Mouse (Mus musculus): ENCODE results near the gene Tmem95. TPM values are rescaled to one million over a fixed set of nuclear protein-coding genes. Genes with fewer than 3 reads are reported as not detected.

Tmem95 gene
- total and polyA plus RNA-seq, 3 experiments, result not detected

- WGBS, result 5% methylated on average over 50 of the region's 52 CpGs
- H3K79me2 ChIP-seq (replicated peaks; ENCODE audit: control insufficient read depth, insufficient read depth, low read length), result no peaks in the 10 kb centered on the region
- H3K9ac ChIP-seq (ENCODE audit: low read depth, low read length), result peak overlapping the region; percentile 48
- TF ChIP-seq CTCF (IDR thresholded peaks at IDR 0.05), result no peak
- no peak for TF ChIP-seq POLR2A (IDR thresholded peaks at IDR 0.05; ENCODE audit: insufficient read depth, low read depth, low read length)
- TF ChIP-seq EP300 (IDR thresholded peaks at IDR 0.05; ENCODE audit: insufficient read depth, low read depth, low read length), result no peak
- no peaks in the 10 kb centered on the region; the same call in 1 of the 2 replicates for H3K27me3 ChIP-seq (ENCODE audit: control insufficient read depth, insufficient read depth, low read length)
- H3K4me1 ChIP-seq (ENCODE audit: control insufficient read depth, insufficient read depth, low read length), result peaks cover 2% of the 10 kb centered on the region
- peak overlapping the region; percentile 94 for H3K27ac ChIP-seq
- H3K36me3 ChIP-seq (ENCODE audit: control insufficient read depth, insufficient read depth, low read length), result peaks cover 2% of the 10 kb centered on the region; the same call in 1 of the 2 replicates
- peak; percentile 59 to 67 for DNase-seq
- H3K4me3 ChIP-seq, result peak overlapping the region; percentile 58
- intact Hi-C loops (cut with DNase I), result loop anchor here (2.0 kb wide), 2 partner anchors 34 to 42 kb away; partner anchors contain the start of gene Tmem95
Observed at GRCm38 (mm10) chr11:69836703-69837576, 40.9 kb downstream of the Tmem95 start.

DNA sequence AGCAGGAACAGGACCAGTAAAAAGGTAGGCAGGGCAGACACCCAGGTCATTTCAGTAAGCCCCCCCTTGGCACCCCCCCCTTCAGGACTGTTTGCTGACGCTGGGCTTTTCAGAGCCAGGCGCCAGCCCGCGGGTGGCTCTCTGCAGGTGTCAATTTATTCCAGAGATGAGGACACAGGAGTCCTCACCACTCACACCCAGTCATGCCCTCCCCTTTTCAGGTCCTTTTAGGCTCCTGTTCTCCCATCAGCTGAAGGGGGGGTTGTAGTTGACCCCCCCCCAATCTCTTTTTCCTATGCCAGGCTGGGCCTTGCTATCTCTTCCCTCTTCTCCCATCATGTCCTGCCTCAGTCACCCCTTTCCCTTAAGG is 41.9 kb downstream of the Tmem95 start:
- DNase-seq, result no peak
- intact Hi-C loops (cut with DNase I), result loop anchor here (2.0 kb wide), 2 partner anchors 33 to 43 kb away; partner anchors contain the start of gene Tmem95
- TF ChIP-seq CTCF (IDR thresholded peaks at IDR 0.05) (no peak), EP300 (IDR thresholded peaks at IDR 0.05; ENCODE audit: insufficient read depth, low read depth, low read length) (no peak), POLR2A (IDR thresholded peaks at IDR 0.05; ENCODE audit: insufficient read depth, low read depth, low read length) (no peak)
- no peak overlapping the region for H3K27ac ChIP-seq
- no peaks in the 10 kb centered on the region for H3K79me2 ChIP-seq (replicated peaks; ENCODE audit: control insufficient read depth, insufficient read depth, low read length)
- H3K36me3 ChIP-seq (ENCODE audit: control insufficient read depth, insufficient read depth, low read length), result peaks cover 2% of the 10 kb centered on the region; the same call in 1 of the 2 replicates
- no peak overlapping the region for H3K4me3 ChIP-seq
- peaks cover 2% of the 10 kb centered on the region for H3K4me1 ChIP-seq (ENCODE audit: control insufficient read depth, insufficient read depth, low read length)
- no peaks in the 10 kb centered on the region; the same call in 1 of the 2 replicates for H3K27me3 ChIP-seq (ENCODE audit: control insufficient read depth, insufficient read depth, low read length)
- 39% methylated on average over 4 of the region's 4 CpGs for WGBS
- no peak overlapping the region for H3K9ac ChIP-seq (ENCODE audit: low read depth, low read length)

DNA sequence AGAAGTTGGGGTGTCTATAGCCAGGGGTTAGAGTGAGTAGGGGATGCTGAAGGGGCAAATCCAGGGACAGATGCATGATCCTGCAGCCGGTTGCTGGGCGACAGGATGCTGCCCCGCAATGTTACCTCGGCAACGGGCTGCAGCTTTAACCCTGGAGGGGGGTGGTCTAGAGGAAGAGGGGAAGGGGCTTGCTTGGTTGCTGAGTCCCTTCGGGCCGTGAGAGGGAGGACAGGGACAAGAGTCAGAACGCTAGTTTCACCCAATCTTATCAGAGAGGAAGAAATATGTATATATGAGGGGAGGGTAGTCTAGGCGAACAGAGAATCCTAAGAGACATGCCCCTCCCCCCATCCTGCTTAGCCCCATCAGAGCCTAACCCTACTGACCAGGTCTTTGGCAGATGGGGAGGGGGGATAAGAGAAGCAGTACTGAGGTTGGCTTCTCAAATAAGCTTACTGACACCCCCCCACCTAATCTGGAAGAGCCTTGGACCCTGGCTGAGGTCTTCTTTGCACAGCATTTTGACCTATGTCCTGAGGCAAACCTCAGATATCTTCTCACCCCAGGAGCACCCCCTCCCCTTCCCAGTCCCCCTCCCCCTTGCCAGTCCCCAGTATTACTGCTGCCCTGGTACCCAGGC is 42.4 kb downstream of the Tmem95 start:
- intact Hi-C loops (cut with DNase I), result no loop called here
- H3K4me3 ChIP-seq, result no peak overlapping the region
- H3K36me3 ChIP-seq (ENCODE audit: control insufficient read depth, insufficient read depth, low read length), result peaks cover 2% of the 10 kb centered on the region; the same call in 1 of the 2 replicates
- H3K4me1 ChIP-seq (ENCODE audit: control insufficient read depth, insufficient read depth, low read length), result peaks cover 2% of the 10 kb centered on the region
- H3K9ac ChIP-seq (ENCODE audit: low read depth, low read length), result no peak overlapping the region
- no peak for DNase-seq
- H3K27me3 ChIP-seq (ENCODE audit: control insufficient read depth, insufficient read depth, low read length), result no peaks in the 10 kb centered on the region; the same call in 1 of the 2 replicates
- 57% methylated on average over 9 of the region's 9 CpGs for WGBS
- H3K79me2 ChIP-seq (replicated peaks; ENCODE audit: control insufficient read depth, insufficient read depth, low read length), result no peaks in the 10 kb centered on the region
- TF ChIP-seq EP300 (IDR thresholded peaks at IDR 0.05; ENCODE audit: insufficient read depth, low read depth, low read length) (no peak), CTCF (IDR thresholded peaks at IDR 0.05) (no peak), POLR2A (IDR thresholded peaks at IDR 0.05; ENCODE audit: insufficient read depth, low read depth, low read length) (no peak)
- H3K27ac ChIP-seq, result no peak overlapping the region

GRCm38 (mm10) chr11:69834001-69834549 is 43.7 kb downstream of the Tmem95 start:
- H3K4me1 ChIP-seq (ENCODE audit: control insufficient read depth, insufficient read depth, low read length), result peaks cover 2% of the 10 kb centered on the region
- no peaks in the 10 kb centered on the region for H3K79me2 ChIP-seq (replicated peaks; ENCODE audit: control insufficient read depth, insufficient read depth, low read length)
- H3K27me3 ChIP-seq (ENCODE audit: control insufficient read depth, insufficient read depth, low read length), result no peaks in the 10 kb centered on the region; the same call in 1 of the 2 replicates
- intact Hi-C loops (cut with DNase I), result no loop called here
- 36% methylated on average over 42 of the region's 48 CpGs for WGBS
- DNase-seq, result peak in 1 of 2 experiments; percentile 30
- peak overlapping the region; percentile 36 for H3K9ac ChIP-seq (ENCODE audit: low read depth, low read length)
- no peak overlapping the region; the same call in 1 of the 2 replicates for H3K4me3 ChIP-seq
- H3K36me3 ChIP-seq (ENCODE audit: control insufficient read depth, insufficient read depth, low read length), result peaks cover 1% of the 10 kb centered on the region; the same call in 1 of the 2 replicates
- no peak overlapping the region for H3K27ac ChIP-seq
- TF ChIP-seq POLR2A (IDR thresholded peaks at IDR 0.05; ENCODE audit: insufficient read depth, low read depth, low read length) (no peak), EP300 (IDR thresholded peaks at IDR 0.05; ENCODE audit: insufficient read depth, low read depth, low read length) (no peak), CTCF (IDR thresholded peaks at IDR 0.05) (no peak)

DNA sequence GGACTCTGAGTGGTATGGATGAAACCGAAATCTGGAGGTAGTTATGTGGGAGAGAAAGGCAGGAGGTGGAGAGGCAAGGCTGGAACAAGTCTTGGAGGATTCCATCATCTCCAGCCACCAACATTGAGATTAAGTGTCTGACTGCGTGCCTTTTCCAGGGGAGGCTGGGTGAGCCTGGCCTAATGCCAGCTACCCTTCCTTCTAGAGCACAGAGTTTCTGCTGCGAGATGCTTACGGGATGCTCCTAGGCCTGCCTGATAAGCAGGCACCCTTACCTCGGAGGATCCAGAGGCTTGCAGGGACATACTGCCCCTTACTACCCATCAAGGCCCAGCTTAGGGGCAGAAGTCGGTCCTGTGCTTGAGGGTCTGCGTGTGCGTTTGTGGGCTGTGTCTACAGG is 44.3 kb downstream of the Tmem95 start:
- Histone ChIP-seq H3K79me2 (replicated peaks; ENCODE audit: control insufficient read depth, insufficient read depth, low read length) (no peaks in the 10 kb centered on the region), H3K9ac (ENCODE audit: low read depth, low read length) (no peak overlapping the region; the same call in 1 of the 2 replicates), H3K4me3 (no peak overlapping the region; the same call in 1 of the 2 replicates), H3K27me3 (ENCODE audit: control insufficient read depth, insufficient read depth, low read length) (no peaks in the 10 kb centered on the region; the same call in 1 of the 2 replicates), H3K36me3 (ENCODE audit: control insufficient read depth, insufficient read depth, low read length) (no peaks in the 10 kb centered on the region), H3K27ac (no peak overlapping the region), H3K4me1 (ENCODE audit: control insufficient read depth, insufficient read depth, low read length) (no peaks in the 10 kb centered on the region; the same call in 1 of the 2 replicates)
- intact Hi-C loops (cut with DNase I), result no loop called here
- TF ChIP-seq CTCF (IDR thresholded peaks at IDR 0.05) (no peak), EP300 (IDR thresholded peaks at IDR 0.05; ENCODE audit: insufficient read depth, low read depth, low read length) (no peak), POLR2A (IDR thresholded peaks at IDR 0.05; ENCODE audit: insufficient read depth, low read depth, low read length) (no peak)
- DNase-seq, result no peak
- 73% methylated on average over 8 of the region's 8 CpGs for WGBS
